Mouse (Mus musculus): ENCODE results near the gene Cd320. TPM values are rescaled to one million over a fixed set of nuclear protein-coding genes. Genes with fewer than 3 reads are reported as not detected.

Gene Cd320
- total RNA-seq (2023) = 5.4 TPM

DNA sequence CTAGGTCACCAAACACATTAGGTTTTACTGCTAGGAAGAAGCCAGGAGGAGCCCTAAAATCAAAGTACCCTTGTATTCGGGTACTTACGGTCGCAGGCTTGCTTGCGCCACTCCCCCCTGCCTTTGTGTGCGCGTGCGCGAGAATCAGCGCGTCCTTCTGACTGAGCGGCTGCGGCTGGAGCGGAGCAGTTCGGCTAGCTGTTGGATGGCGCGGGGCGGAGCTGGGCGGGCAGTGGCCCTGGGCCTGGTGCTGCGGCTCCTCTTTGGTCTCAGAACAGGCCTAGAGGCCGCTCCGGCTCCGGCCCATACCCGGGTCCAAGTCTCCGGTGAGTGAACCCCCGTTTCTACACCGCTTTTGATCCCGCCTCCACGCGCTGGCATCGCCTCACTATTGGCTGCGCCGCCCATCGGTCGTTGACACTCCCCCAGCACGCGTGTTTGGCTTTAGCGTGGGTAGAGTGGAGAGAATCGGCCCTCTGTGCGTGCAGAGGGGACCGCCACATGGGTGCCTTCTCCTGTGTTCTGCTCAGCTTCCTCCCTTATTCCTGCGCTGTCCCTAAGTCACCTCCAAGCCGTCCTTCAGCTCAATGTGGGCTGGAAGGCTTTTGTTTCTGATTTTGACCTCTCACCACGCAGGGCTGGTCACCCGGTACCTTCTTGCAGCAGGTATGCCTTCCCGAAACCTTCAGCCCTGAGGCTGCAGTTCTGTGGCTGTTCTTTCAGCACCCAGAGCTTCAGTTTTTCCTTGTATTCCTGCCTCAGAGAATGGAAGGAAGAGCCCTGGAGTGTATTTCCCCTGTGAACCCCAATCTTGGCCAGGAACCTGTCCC, at the start of gene Cd320:
Gene Cd320 (plus strand): TSS at position 126 of the 830 bp plus-strand sequence.

GRCm38 (mm10) chr17:33810334-33811141, 32.4 kb upstream of the Cd320 start, which contains the start of gene Kank3:
Gene Kank3, plus strand, starts transcription at chr17:33810519.

DNA sequence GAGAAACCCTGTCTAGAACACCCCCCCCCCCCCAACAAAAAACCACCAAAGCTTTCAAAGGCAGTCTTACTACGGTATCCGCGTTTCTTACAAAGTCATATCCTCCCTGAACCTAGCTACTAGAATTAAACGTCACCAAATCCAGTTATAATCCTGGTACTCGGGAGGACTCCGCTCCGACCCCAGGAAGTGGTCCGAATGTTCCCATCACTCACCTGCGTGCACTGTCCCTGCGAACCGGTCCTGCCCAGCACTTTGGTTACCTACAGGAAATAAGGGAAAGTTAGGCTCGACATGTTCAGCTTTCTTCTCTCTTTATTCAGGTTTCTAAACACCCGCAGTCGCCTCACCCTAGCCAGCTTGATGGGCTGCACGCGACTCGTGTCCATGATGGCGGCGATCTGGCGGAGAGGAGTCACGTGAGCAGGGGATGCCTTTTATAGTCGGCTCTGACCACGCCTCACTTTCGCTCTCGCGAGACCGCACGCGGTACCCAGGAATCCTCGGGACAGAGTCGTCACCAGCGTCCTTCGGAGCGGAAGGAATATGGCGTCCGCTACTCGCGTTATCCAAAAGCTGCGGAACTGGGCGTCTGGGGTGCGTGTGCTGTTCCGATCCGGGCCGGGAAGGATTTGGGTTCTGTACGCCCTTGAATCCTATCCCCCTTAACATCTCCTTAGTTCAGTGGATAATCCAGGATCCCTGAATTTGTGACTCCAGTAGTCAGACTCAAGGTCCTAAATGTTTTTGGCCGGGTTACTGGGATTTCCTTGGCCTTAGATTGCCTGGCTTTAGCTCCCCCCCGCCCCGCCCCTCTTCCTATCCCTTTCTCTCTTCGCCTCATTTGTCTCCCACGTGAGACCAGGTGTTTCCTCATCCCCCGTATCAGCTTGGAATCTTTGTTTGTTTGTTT, 18.6 kb upstream of the Cd320 start, which contains the start of the genes Rps28 and Ndufa7:
Gene Rps28 (minus strand): TSS at position 479 of the 913 bp plus-strand sequence.
Gene Ndufa7 (plus strand): TSS at position 489 of the 913 bp plus-strand sequence.

DNA sequence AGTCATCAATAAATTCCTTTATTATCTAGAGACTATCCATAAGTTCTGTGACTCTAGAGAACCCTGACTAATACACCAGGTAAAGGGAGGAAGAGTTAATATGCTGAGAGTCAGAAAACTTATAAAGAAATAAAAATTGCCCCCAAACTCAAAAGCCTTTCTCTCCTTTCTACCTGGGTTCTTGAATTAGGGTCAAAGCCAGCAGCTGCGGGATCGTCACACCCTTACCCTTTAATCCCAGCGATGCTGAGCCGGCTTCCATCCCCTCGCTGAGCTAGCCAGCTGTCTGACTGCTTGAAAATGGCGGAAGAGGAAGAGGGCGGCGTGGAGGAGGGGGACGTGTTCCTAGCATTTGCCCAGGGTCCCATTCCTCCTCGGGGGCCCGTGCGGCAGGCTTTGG, 30.6 kb downstream of the Cd320 start, which contains the start of gene Gm7029:
Gene Gm7029 (plus strand): TSS at position 301 of the 400 bp plus-strand sequence.

GRCm38 (mm10) chr17:33890533-33891059, 47.7 kb downstream of the Cd320 start, which contains the start of gene Kifc1:
Gene Kifc1, minus strand, starts transcription at chr17:33890661.

Other genes starting within 250 kb of the Cd320 start
- gene Zfp414, start 214.0 kb upstream of the Cd320 start, total RNA-seq (2023) = 50.5 TPM
- 3.5 TPM for gene Pram1, start 205.0 kb upstream of the Cd320 start, total RNA-seq (2023)
- 433 TPM for gene Hnrnpm, start 156.2 kb upstream of the Cd320 start, total RNA-seq (2023)
- 60.8 TPM for gene March2, start 124.4 kb upstream of the Cd320 start, total RNA-seq (2023)
- gene Rab11b, start 82.6 kb upstream of the Cd320 start, total RNA-seq (2023) = 239 TPM
- 0.73 TPM for gene Angptl4, start 61.3 kb upstream of the Cd320 start, total RNA-seq (2023)
- 2.0 TPM for gene Kank3, start 32.6 kb upstream of the Cd320 start, total RNA-seq (2023)
- 4,743 TPM for gene Rps28, start 18.5 kb upstream of the Cd320 start, total RNA-seq (2023)
- gene Ndufa7, start 18.5 kb upstream of the Cd320 start, total RNA-seq (2023) = 141 TPM
- not detected for gene Gm7029, start 30.7 kb downstream of the Cd320 start, total RNA-seq (2023)
- gene Kifc1, start 47.6 kb downstream of the Cd320 start, total RNA-seq (2023) = 8.8 TPM
- gene Platr17, start 62.0 kb downstream of the Cd320 start, total RNA-seq (2023) = 0.76 TPM
- 59.3 TPM for gene Daxx, start 66.3 kb downstream of the Cd320 start, total RNA-seq (2023)
- 295 TPM for gene Tapbp, start 72.8 kb downstream of the Cd320 start, total RNA-seq (2023)
- gene Zbtb22, start 72.8 kb downstream of the Cd320 start, total RNA-seq (2023) = 30.9 TPM
- gene Rgl2, start 86.5 kb downstream of the Cd320 start, total RNA-seq (2023) = 151 TPM
- gene Pfdn6, start 97.3 kb downstream of the Cd320 start, total RNA-seq (2023) = 53.9 TPM
- 50.8 TPM for gene Wdr46, start 97.6 kb downstream of the Cd320 start, total RNA-seq (2023)
- gene B3galt4, start 108.4 kb downstream of the Cd320 start, total RNA-seq (2023) = 12.2 TPM
- 60.4 TPM for gene Vps52, start 112.7 kb downstream of the Cd320 start, total RNA-seq (2023)
- 2,154 TPM for gene Rps18, start 112.9 kb downstream of the Cd320 start, total RNA-seq (2023)
- 5,034 TPM for gene H2-K1, start 157.3 kb downstream of the Cd320 start, total RNA-seq (2023)
- gene Ring1, start 181.6 kb downstream of the Cd320 start, total RNA-seq (2023) = 33.7 TPM
- 127 TPM for gene H2-Ke6, start 185.0 kb downstream of the Cd320 start, total RNA-seq (2023)
- gene Slc39a7, start 188.6 kb downstream of the Cd320 start, total RNA-seq (2023) = 76.3 TPM
- 107 TPM for gene Rxrb, start 188.7 kb downstream of the Cd320 start, total RNA-seq (2023)
- 34.2 TPM for gene Col11a2, start 196.3 kb downstream of the Cd320 start, total RNA-seq (2023)
- 18.9 TPM for gene H2-Oa, start 249.2 kb downstream of the Cd320 start, total RNA-seq (2023)

Measured in CD4-positive naive resting alpha-beta T cell, adult 76 days (primary cell).